Mouse (Mus musculus) gonadal fat pad, adult 2 months (tissue): ENCODE data around the gene Fbxl17. TPM values are rescaled to one million over a fixed set of nuclear protein-coding genes. Genes with fewer than 3 reads are reported as not detected.

Source experiments
- DNase-seq: peaks from one replicate; pipeline ENCODE4 v3.0.0-alpha.2; 2012; ENCODE audit warnings: low read depth
- polyA plus RNA-seq: library from polyadenylated mRNA; depleted of rRNA; stranded (reverse); fragments of >200 nt; gene quantifications from 2 replicates; pipeline ENCODE4 v1.2.3, GENCODE M21; 2012; rRNA removed

The Fbxl17 gene
- polyA plus RNA-seq: 8.7 and 10.6 TPM in 2 replicates

- DNase-seq: no peak
Measured at GRCm38 (mm10) chr17:63499636-63500155, at the start of gene Fbxl17. Fbxl17 (minus strand) TSS chr17:63500017.

GRCm38 (mm10) chr17:63547465-63547864, 47.6 kb upstream of the Fbxl17 start:
- no peak for DNase-seq

GRCm38 (mm10) chr17:63534576-63535265, 34.9 kb upstream of the Fbxl17 start:
- no peak for DNase-seq

- no peak for DNase-seq
Measured at GRCm38 (mm10) chr17:63533074-63533836, 33.4 kb upstream of the Fbxl17 start.

GRCm38 (mm10) chr17:63529476-63529875, 29.7 kb upstream of the Fbxl17 start:
- no peak for DNase-seq

GRCm38 (mm10) chr17:63520691-63521090, 20.9 kb upstream of the Fbxl17 start:
- no peak for DNase-seq

- DNase-seq: no peak
Measured at GRCm38 (mm10) chr17:63510451-63510850, 10.6 kb upstream of the Fbxl17 start.

GRCm38 (mm10) chr17:63501091-63501490, 1.3 kb upstream of the Fbxl17 start:
- DNase-seq: no peak

GRCm38 (mm10) chr17:63500156-63500834, 478 bp upstream of the Fbxl17 start:
- DNase-seq: peak; percentile 46

- no peak for DNase-seq
Measured at GRCm38 (mm10) chr17:63498717-63499635, 841 bp downstream of the Fbxl17 start.

GRCm38 (mm10) chr17:63498182-63498716, 1.6 kb downstream of the Fbxl17 start:
- no peak for DNase-seq

- DNase-seq: no peak
Measured at GRCm38 (mm10) chr17:63497206-63497731, 2.5 kb downstream of the Fbxl17 start.

- DNase-seq: no peak
Measured at GRCm38 (mm10) chr17:63496153-63496552, 3.7 kb downstream of the Fbxl17 start.

GRCm38 (mm10) chr17:63493876-63494580, 5.8 kb downstream of the Fbxl17 start:
- DNase-seq: no peak

GRCm38 (mm10) chr17:63493274-63493673, 6.5 kb downstream of the Fbxl17 start:
- no peak for DNase-seq

GRCm38 (mm10) chr17:63492665-63493273, 7.0 kb downstream of the Fbxl17 start:
- no peak for DNase-seq

GRCm38 (mm10) chr17:63489525-63489924, 10.3 kb downstream of the Fbxl17 start:
- no peak for DNase-seq

- no peak for DNase-seq
Measured at GRCm38 (mm10) chr17:63467866-63468265, 32.0 kb downstream of the Fbxl17 start.

- no peak for DNase-seq
Measured at GRCm38 (mm10) chr17:63465239-63465638, 34.6 kb downstream of the Fbxl17 start.

- DNase-seq: no peak
Measured at GRCm38 (mm10) chr17:63462512-63462911, 37.3 kb downstream of the Fbxl17 start.
